Mouse (Mus musculus): ENCODE measurements around the gene Gm5591.
"Not testable (repeated sequence)": the region's sequence is repeated elsewhere in the genome, so short reads cannot be mapped to it uniquely, and the experiment has no call there.

Gm5591 gene

GRCm38 (mm10) chr7:38528093-38528492 lies at the start of gene Gm5591:
Gene Gm5591 (minus strand): TSS chr7:38528193.
- not testable (repeated sequence) for DNase-seq (ENCODE audit: low spot score)

- not testable (repeated sequence) for DNase-seq (ENCODE audit: low spot score)
Measured at GRCm38 (mm10) chr7:38488468-38488867, 39.5 kb downstream of the Gm5591 start.
